Mouse (Mus musculus) layer of hippocampus, adult 9-10 months (tissue): ENCODE measurements at regions not wholly inside any gene's neighbourhood (a gene's known extent, or its start where the extent isn't known, plus 50 kb on each side); places are given as distances from the start of the nearest gene placed in this dataset.

ENCODE experiments used
- DNase-seq: peaks from one replicate; pipeline ENCODE4 v3.0.0; 2022; ENCODE audit warnings: low spot score

- no peak for DNase-seq
Measured at GRCm38 (mm10) chr6:84385696-84386095, 208.0 kb downstream of the Cyp26b1 start.

- no peak for DNase-seq
Measured at GRCm38 (mm10) chr6:84383718-84384117, 210.0 kb downstream of the Cyp26b1 start.

- DNase-seq = no peak
Measured at GRCm38 (mm10) chr6:84383141-84383540, 210.6 kb downstream of the Cyp26b1 start.

- no peak for DNase-seq
Measured at GRCm38 (mm10) chr6:84381571-84381970, 212.1 kb downstream of the Cyp26b1 start.

GRCm38 (mm10) chr6:84376666-84377065 is 217.0 kb downstream of the Cyp26b1 start:
- no peak for DNase-seq

- DNase-seq = no peak
Measured at GRCm38 (mm10) chr6:84375498-84375897, 218.2 kb downstream of the Cyp26b1 start.

- DNase-seq = no peak
Measured at GRCm38 (mm10) chr6:84366365-84366764, 227.3 kb downstream of the Cyp26b1 start.

GRCm38 (mm10) chr6:84365914-84366313 is 227.8 kb downstream of the Cyp26b1 start:
- no peak for DNase-seq

- DNase-seq = no peak
Measured at GRCm38 (mm10) chr6:84364964-84365363, 228.7 kb downstream of the Cyp26b1 start.

- no peak for DNase-seq
Measured at GRCm38 (mm10) chr6:84362331-84362730, 231.4 kb downstream of the Cyp26b1 start.

GRCm38 (mm10) chr6:84357911-84358310 is 235.8 kb downstream of the Cyp26b1 start:
- no peak for DNase-seq

- DNase-seq = no peak
Measured at GRCm38 (mm10) chr6:84353425-84354220, 240.1 kb downstream of the Cyp26b1 start.

GRCm38 (mm10) chr6:84344936-84345335 is 248.8 kb downstream of the Cyp26b1 start:
- no peak for DNase-seq

GRCm38 (mm10) chr6:84333666-84334179 is 260.0 kb downstream of the Cyp26b1 start:
- no peak for DNase-seq

- no peak for DNase-seq
Measured at GRCm38 (mm10) chr6:84329106-84329505, 264.6 kb downstream of the Cyp26b1 start.

GRCm38 (mm10) chr6:84328030-84328390 is 265.7 kb downstream of the Cyp26b1 start:
- DNase-seq = no peak

GRCm38 (mm10) chr6:84327306-84328029 is 266.2 kb downstream of the Cyp26b1 start:
- DNase-seq = no peak

- DNase-seq = no peak
Measured at GRCm38 (mm10) chr6:84325384-84326114, 268.2 kb downstream of the Cyp26b1 start.

- no peak for DNase-seq
Measured at GRCm38 (mm10) chr6:84324185-84324584, 269.5 kb downstream of the Cyp26b1 start.

- no peak for DNase-seq
Measured at GRCm38 (mm10) chr6:84322528-84322927, 271.2 kb downstream of the Cyp26b1 start.

GRCm38 (mm10) chr6:84320586-84320985 is 273.1 kb downstream of the Cyp26b1 start:
- no peak for DNase-seq

GRCm38 (mm10) chr6:84318774-84319173 is 274.9 kb downstream of the Cyp26b1 start:
- peak; percentile 35 for DNase-seq
